Mouse (Mus musculus) layer of hippocampus, postnatal 25 days (tissue): ENCODE measurements at regions not wholly inside any gene's neighbourhood (a gene's known extent, or its start where the extent isn't known, plus 50 kb on each side); places are given as distances from the start of the nearest gene placed in this dataset.
"Not testable (repeated sequence)": the region's sequence is repeated elsewhere in the genome, so short reads cannot be mapped to it uniquely, and the experiment has no call there.

ENCODE experiments used
- DNase-seq, 2 experiments: peaks; one replicate each; pipeline ENCODE4 v3.0.0; 2022; ENCODE audit warnings: mixed read lengths in 2 of 2, low spot score in 1 of 2; ENCODE audit errors: extremely low spot score in 1 of 2

DNA sequence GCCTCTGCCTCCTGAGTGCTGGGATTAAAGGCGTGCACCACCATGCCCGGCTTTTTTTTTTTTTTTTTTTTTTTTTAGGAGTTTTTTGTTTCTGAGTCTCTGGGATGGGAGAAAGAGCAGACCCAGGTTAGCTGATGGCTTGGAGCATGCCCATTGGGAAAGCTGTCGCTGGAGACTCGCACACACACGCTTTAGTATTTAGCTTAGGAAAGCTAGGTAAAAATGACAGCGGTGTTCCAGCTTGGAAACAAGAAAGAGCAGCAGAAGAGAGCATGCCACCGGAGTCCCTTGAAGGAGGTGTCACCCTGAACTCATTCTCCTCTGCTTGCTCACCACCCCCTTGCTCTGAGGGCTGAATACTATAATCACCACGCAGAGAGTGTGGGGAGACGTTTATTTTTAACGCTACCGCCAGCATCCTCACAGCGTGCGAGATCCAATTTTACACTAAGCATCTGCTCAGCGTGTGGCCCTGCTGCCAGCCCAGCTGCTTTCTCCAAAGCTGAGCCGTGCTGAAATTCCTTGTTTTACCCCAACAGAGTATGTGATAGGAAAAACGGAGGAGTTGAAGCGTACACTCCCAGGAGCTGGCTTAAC is 95.9 kb upstream of the Map3k1 start:
- peak; percentile 75 for DNase-seq

DNA sequence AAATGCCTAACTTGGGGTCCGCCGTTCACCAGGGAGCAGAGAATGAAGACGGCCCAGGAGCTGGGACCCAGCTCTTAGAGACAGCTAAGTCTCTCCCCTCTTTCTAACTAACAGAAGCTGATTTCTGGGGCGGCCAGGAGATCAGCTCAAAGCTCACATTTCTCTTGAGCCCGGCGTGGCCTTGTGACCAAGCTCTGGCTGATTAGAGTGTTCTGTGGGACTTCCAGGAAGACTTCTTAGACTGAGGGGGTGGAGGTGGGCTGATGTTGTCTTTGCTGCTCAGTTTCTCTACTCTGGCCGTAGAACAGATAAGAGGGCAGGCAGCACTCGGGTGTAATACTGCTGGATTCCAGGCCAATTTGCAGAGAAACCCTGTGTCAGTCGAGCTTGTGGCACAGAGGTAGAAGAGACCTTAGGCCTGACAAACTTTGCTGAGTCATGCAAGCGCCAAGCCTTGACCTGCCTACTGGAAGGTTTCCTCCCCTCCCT is 96.5 kb upstream of the Map3k1 start:
- no peak for DNase-seq

DNA sequence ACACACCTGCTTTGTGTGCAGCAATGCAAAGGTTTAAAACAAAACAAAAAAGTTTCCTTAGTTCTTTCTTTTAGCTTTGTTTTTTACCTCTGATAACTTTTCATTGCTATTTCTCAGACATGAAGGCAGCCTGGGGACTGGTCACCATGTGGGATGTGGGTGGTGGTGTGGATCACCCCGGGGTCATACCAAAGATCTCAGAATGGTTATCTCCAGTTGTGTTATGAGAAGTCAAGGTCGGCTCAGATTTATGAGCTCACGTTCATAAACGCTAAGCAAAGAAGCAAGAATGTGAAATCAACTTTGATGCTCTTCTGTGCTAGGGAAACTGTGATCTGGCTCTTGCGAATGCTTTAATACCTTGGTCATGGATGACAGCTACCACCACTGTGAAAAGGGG is 102.3 kb upstream of the Map3k1 start:
- no peak for DNase-seq

DNA sequence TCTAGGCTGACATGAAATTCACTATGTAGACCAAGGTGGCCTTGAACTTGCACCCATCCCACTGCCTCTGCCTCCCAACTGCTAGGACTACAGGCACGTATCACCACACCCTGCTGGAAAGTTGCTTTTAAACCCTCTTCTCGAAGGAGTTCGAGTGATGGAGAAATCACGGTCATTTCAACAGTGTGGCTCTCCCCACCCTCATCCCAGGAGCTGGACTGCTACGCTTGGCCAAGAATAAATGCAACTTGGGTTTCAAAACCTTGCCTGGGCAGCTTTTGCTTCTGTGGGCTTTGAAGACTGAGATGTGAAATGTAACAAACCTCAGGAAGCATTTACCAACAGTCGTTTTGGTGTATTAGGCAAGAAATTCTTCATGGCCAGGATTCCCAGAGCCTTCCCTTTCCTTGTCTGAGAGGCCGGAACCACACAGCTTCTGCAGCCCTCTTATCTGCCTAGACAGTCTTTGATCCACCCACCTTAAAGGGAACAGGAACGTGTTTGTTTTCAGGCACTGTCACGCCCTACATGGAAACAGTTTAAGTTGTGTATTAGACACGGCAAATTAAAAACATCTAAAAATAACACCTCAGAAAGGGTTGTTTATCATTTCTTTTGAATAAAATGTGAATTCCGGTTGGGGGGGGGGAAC is 103.0 kb upstream of the Map3k1 start:
- DNase-seq: no peak

DNA sequence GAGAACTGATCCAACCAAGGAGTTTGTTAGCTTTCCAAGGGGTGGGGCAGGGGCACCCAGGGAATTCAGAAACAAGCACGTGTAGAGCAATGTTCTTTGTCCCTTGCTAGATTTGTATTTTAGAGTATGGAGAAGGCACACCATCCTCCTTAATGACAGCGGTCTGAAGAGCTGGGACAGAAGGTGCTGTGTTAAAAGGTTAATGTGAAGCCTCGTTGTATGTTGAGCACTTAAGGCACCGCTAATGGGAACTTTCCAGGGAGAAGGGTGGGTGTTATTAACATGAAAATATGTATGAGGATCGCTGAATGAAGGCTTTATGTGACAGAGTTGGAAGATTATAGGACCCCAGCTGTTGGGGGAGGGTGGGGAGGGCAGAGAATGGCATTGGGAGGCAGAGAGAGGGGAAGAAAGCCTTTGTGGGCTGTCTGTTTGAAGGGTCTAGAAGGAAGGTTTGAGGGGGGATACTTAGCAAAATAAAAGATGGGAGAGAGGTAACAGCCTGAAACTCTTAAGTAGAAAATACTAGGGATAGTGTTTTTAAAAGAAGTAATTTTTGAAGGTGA is 105.6 kb upstream of the Map3k1 start:
- no peak for DNase-seq

DNA sequence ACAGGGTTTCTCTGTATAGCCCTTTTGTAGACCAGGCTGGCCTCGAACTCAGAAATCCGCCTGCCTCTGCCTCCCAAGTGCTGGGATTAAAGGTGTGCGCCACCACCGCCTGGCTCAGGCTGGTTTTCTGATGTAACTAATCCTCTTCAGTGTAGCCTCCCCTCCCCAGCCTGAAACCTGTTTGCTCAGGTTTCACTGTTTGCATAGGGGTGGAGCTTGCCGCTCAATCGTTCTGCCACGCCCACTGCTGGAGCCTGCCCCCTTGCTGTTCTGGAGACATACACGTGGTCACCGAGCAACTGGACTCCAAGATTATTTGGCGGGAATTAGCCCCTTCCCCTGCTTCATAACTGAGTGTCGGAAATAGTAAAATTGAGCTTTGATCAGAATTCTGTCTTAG is 110.6 kb upstream of the Map3k1 start:
- DNase-seq: not testable (repeated sequence)

DNA sequence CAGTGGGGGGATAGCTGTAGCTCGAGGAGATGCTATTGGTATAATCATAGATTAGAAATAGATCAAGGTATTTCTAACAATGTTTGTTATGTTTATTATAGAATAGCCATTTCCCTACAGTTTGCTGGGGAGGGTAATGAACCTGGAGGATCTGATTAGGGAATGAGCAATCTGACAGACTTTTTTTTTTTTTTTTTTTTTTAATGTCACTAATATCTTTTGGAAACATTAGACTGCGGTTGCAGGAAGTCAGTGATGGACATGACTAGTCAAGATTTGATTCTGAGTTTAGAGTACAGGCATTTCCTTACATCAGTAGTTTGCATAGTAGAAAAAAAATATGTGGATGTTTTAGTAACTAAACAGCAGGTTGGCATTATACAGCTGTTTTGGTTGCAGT is 111.7 kb upstream of the Map3k1 start:
- DNase-seq: no peak

DNA sequence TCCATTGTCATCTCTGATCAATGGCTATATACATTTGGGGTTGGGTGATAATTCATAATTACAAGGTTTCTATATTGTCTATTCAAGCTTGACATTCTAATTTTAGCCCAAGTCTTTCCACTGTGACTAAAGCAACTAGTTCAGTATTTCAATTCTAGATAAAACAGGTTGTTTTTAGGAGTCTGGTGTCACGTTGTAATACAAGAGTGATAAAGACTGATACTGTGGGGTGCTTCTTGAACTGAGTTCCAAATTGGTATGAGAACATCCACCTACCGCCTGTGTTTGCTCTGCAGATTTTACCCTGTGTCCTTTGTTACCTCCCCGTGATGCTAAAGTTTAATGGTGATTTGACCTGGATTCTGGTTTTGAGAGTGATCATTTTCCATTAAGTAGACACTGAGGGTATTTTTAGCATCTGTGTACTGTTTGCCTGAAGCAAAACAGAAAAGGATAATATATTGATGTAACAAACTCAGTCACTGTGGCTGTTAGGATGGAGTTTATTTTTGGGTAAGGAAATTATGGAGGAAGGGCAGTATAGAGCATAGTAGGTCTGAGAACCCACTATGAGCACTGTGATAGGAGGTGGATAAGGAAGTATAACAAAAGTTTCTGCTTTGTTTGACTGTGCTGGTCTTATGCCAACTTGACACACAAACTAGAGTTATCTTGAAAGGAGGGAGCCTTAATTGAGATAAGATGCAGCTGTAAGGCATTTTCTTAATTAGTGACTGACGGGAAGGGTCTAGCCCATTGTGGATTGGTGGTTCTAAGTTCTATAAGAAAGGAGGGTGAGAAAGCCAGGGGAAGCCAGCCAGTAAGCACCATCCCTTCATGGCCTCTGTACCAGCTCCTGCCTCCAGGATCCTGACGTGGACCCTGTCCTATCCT is 112.6 kb upstream of the Map3k1 start:
- no peak for DNase-seq

DNA sequence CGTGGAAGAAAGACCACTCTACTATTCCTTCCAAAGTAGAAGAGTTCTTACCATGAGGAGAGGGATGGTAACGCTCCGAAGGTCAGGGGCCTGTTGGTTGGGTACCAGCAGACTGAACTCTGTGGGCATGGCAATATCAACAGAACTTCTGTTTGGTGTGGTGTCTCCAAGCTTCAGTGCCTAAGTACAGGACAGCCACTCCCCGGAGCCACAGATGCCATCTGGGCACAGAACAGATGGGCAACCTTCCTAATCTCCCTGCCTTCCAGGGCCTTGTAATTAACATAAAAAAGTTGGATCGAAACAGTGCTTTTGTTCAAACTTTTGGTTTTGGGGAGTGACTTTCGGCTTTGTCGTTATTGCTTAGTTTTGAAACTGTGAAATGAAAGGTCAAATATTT is 116.6 kb upstream of the Map3k1 start:
- no peak for DNase-seq

DNA sequence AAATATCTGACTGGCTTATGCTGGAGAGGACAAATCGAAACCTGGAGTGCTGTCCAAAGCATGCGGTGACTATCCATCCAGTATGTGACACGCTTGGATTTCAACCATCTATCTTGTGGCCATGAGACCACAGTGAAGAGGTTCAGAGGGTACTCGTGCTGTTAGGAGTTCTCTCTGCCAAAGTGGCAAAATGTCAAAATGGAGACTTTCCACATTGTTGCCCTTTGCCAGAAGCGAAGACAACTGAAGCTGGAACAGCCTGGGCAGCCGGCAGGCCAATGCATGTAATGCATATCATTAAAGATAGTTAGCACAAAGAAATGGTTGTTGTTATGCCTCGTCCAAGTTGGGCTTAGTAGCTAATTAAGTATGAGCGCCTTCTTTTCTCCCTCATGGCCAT is 118.0 kb upstream of the Map3k1 start:
- no peak for DNase-seq

DNA sequence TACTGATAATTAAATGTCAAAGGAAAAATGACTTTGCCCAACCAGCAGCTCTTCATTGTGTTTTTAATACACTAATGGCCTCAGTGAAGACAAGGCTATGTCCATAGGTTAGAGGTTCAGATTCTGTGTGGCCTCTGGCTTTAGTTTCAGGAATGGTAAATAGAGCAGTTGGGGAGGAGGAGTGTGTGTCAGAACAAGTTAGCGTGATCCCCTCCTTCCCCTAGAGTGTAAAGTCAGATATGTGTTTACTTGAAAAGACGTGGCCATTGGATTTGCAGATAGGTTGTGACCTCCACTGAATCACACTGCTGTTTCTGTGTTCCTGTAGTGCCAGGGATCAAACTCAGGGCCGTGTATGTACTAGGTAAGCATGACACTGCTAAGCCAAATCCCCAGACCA is 118.7 kb upstream of the Map3k1 start:
- DNase-seq: no peak

DNA sequence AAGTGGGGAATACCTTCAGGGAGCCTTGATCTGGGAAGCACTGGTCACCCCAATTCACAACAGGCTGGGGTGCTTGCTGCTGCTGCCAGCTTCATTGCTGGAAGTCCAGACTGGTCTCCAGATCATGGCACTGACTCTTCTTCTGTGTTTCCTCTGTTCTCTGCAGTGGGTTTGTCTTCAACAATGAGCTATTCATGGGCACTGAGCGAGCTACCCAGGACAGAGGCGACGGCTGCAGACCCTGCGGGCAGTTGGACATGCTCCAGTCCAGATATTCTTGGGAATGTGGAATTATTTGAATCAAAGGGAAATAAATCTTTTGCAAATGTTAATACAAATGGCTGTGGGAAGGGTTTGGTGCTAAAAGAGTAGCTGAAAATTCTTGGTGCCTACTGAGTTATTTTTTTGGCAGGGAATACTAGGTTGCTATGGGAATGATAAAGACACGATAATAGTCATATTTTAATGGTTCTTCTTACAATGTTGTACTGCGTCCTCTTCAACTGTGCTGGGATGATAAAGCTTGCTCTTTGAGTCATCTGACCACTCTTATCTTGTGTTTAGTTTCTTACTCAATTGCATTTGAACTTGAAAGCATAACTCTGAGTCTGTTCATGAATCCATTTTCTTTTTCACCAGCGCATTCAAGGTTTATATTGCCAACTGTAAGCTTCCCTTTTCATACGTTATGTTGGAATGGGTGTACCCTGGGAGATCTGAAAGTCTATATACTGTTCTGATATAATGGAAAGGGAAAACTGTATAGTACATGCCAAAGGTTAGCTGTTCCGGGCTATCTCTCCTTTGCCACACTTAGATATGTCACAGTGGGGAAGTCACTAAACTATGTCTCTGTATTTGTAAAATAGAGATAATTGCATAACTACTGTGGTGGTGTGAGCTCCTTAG is 120.1 kb upstream of the Map3k1 start:
- no peak for DNase-seq

DNA sequence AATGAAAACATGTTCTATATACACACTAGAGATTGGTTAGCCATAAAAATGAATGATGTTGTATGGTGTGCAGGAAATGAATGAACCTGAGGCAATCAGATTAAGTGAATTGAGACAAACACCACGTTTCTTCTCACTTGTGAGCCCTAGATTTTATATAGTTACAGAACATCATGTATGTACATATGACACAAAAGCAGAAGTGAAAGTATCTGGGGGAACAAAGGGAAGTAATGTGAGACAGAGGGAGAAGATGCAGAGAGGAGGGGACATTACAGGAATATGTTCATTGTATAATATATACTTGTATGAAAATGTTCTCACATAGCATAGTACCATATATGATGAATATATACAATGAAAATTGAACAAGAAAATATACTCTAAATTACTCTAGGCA is 121.1 kb upstream of the Map3k1 start:
- DNase-seq: no peak

DNA sequence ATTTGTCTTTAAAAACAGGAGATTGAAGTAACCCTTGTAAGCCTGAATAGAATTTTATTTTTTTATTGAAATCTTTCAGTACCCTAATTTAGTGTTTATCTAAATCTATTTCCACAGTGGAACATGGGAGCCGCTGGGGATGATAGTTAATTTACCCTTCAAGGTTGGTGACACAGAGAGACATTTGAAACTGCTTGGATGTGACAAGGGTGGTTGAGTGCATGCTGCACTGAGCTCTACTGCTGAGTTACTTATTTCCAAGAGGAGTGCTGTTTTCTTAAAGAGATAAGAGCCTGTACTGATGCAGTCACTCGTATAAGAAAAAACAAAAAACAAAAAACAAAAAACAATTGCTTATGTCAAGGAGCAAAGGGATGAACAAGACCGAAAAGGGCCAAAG is 123.7 kb upstream of the Map3k1 start:
- no peak for DNase-seq

DNA sequence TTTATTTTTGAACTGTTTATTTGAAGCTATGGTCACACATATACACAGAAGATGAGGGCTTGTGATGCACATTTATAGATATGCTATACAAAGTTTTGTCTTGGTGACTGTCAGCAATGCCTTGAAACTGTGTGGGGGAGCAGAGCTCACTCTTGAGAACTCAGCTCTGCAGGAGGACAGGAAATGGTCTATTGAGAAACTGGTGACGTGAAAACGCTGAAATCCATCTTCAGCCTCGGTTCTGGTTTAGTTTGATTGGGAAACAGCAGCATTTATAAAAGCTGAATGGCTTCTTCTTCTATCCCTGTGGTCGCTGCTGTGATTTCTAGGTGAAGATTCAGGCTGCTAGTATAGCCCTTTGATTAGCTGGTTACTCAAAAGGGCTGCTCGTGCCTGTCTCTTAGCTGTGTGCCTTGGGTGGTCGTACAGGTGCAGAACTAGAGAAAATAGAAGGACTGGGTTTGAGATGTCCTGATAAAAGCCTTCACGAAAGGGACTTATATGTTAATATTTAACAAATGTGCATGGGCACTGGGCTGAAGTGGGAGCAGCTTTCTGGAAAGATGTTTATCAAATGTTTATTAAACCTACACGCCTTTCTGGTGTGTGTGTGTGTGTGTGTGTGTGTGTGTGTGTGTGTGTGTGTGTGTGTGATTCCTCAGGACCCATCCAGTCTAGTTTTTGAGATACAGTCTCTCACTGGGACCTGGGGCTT is 124.9 kb upstream of the Map3k1 start:
- no peak for DNase-seq

DNA sequence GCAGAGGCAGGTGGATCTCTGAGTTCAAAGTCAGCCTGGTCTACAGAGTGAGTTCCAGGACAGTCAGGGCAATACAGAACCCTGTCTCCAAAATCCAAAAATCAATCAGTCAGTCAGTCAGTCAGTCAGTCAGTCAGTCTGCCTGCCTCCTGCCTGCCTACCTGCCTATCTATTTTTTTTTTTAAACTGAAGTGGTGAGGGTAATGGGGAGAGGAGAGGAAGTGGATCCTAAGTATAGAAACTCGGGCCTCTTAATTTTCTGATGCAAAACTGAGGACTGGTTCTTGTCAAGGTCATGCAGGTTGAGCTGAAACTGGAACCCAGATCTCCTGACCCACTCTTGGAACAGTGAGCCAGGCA is 126.9 kb upstream of the Map3k1 start:
- no peak for DNase-seq

DNA sequence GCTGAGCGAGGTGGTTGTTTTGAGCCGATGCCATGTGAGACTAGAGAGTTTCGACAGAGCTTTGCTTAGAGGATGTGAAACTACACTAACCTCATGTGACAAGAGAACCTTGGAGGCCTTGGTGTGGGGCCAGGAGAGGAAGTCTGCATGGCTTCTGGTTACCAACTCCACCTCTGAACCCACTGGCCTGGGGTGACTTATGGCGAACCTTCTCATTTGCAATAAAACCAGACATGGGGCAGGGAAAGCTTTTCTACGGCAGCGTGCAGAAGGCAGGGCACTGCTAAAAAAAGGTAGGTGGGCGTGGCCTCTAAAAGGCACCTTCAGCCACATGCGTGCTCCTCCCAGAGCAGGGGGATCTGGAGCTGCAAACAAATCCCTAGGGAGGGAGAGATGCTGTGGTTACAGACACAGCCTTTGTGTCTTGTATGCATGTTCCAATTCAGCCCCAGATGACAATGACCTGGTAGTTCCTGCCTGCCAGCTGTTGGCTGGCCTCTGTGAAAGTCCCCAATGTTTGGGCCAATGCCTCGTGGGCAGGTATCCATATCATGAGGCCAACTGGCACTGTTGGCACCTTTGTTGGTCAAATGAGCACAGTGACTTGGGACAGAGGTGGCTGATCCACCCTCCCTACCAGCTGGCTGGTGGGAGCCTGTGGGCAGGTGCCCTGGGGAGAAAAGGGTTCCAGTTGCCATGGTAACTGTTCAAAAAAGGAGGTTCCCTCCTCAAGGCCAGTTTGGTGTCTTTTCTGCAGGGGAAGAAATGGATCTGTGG is 127.5 kb upstream of the Map3k1 start:
- DNase-seq: no peak

DNA sequence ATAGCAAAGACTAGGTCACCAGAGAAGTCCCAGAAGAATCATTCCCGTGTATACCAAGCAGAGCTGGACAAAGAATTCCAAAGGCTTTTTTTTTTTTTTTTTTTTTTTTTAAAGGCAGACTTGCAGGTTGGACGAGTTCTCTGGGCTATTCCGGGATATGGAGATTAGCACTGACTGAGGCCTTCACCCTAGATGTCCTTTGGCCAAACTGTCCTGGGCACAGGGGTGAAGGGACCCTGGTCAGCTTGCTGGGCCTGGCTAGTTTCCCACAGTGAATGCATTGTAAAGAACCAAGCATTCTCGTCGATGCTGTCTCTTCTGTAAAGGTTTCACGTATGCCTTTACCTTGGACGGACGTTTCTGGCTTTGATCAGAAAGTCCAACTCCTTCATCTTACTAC is 128.2 kb upstream of the Map3k1 start:
- no peak for DNase-seq

DNA sequence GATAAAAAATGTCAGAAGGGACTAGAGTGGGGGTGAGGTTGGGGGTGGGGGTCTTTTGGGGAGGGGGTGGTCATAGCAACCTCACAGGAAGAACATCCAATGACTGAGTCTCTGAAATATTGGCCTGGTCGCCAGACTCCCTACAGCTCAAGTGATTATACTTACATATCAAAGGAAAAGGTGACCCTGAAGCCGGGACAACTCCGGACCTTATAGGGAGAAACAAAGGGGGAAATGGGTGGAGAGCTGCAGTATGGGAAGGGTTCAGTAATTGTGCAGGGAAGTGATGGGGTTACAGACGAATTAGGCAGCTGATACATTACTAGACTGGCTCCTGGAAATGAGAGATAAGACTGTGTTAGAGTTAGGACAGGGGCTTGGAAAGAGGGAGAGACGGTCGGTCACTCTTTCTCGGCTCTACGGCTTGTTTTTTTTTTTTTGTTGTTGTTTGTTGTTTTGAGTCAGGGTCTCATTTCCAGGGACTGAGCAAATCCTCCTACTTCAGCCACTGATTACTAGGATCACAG is 130.2 kb upstream of the Map3k1 start:
- no peak for DNase-seq
